Mouse (Mus musculus): ENCODE results near the gene Lgals9. TPM values are rescaled to one million over a fixed set of nuclear protein-coding genes. Genes with fewer than 3 reads are reported as not detected.

Gene Lgals9
- polyA plus RNA-seq, 1 experiment = 589 TPM

- Histone ChIP-seq H3K4me1 (replicated peaks; ENCODE audit: control insufficient read depth, insufficient read depth, low read length) (peaks cover 51% of the 10 kb centered on the region), H3K27ac (ENCODE audit: control insufficient read depth, insufficient read depth, low read length) (peak overlapping the region; percentile 40; the same call in 1 of the 2 replicates), H3K27me3 (ENCODE audit: control insufficient read depth, insufficient read depth, low read length) (no peaks in the 10 kb centered on the region), H3K4me3 (ENCODE audit: control insufficient read depth, insufficient read depth, low read length) (no peak overlapping the region), H3K36me3 (ENCODE audit: control insufficient read depth, insufficient read depth, low read length) (no peaks in the 10 kb centered on the region)
- no peak for TF ChIP-seq CTCF (IDR thresholded peaks at IDR 0.05; ENCODE audit: borderline replicate concordance, control insufficient read depth, extremely low read depth, insufficient read depth, low read length, poor library complexity)
- no peak for TF ChIP-seq POLR2A (IDR thresholded peaks at IDR 0.05; ENCODE audit: control insufficient read depth, extremely low read depth, insufficient read depth, low read length, poor library complexity)
- WGBS = 93% methylated on average over 12 of the region's 12 CpGs
- no peak for DNase-seq
These were observed 31.5 kb upstream of the Lgals9 start for GRCm38 (mm10) chr11:79016236-79016635.

GRCm38 (mm10) chr11:79015660-79016215 lies 31.0 kb upstream of the Lgals9 start:
- TF ChIP-seq CTCF (IDR thresholded peaks at IDR 0.05; ENCODE audit: borderline replicate concordance, control insufficient read depth, extremely low read depth, insufficient read depth, low read length, poor library complexity) (no peak), POLR2A (IDR thresholded peaks at IDR 0.05; ENCODE audit: control insufficient read depth, extremely low read depth, insufficient read depth, low read length, poor library complexity) (no peak)
- no peaks in the 10 kb centered on the region for H3K27me3 ChIP-seq (ENCODE audit: control insufficient read depth, insufficient read depth, low read length)
- H3K4me1 ChIP-seq (replicated peaks; ENCODE audit: control insufficient read depth, insufficient read depth, low read length) = peaks cover 47% of the 10 kb centered on the region
- peak overlapping the region; percentile 40; the same call in 1 of the 2 replicates for H3K27ac ChIP-seq (ENCODE audit: control insufficient read depth, insufficient read depth, low read length)
- 86% methylated on average over 24 of the region's 24 CpGs for WGBS
- no peak for DNase-seq
- H3K36me3 ChIP-seq (ENCODE audit: control insufficient read depth, insufficient read depth, low read length) = no peaks in the 10 kb centered on the region
- no peak overlapping the region for H3K4me3 ChIP-seq (ENCODE audit: control insufficient read depth, insufficient read depth, low read length)

DNA sequence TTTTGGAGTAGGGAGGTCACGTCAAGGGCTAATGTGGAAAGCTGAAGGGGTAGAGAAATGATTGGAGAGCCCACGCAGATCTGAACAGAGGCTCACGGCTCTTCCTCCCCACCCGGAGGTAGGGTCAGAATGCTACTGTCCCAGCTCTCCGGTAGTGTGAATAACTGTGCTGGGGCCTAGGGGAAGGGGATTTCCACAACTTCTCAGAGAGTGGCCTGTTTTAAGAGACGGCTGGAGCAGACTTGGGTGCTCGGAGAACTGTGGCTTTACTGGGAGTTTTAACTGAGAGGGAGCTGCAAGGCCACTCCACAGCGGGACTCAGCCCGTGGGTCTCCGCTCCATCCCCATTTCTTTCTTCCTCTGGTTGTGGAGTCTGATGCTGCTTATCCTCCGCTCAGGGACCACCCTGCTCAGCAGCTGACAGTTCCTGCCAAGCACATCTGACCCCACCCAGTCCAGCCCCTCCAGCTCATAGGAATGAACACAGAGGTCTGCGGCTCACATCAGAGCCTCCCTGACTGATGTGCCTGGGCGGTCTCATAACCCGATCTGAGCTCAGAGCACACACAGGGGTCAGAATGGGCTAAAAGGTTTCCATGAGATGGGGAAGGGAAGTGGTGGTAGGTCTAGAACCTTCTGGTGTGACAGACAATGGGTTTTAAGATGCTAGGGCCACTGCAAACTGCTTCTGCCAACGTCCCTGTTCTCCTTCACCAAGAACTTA lies 30.0 kb upstream of the Lgals9 start:
- 96% methylated on average over 15 of the region's 15 CpGs for WGBS
- no peak for DNase-seq
- H3K36me3 ChIP-seq (ENCODE audit: control insufficient read depth, insufficient read depth, low read length) = no peaks in the 10 kb centered on the region
- H3K27ac ChIP-seq (ENCODE audit: control insufficient read depth, insufficient read depth, low read length) = no peak overlapping the region
- no peak overlapping the region for H3K4me3 ChIP-seq (ENCODE audit: control insufficient read depth, insufficient read depth, low read length)
- peaks cover 44% of the 10 kb centered on the region for H3K4me1 ChIP-seq (replicated peaks; ENCODE audit: control insufficient read depth, insufficient read depth, low read length)
- H3K27me3 ChIP-seq (ENCODE audit: control insufficient read depth, insufficient read depth, low read length) = no peaks in the 10 kb centered on the region
- TF ChIP-seq POLR2A (IDR thresholded peaks at IDR 0.05; ENCODE audit: control insufficient read depth, extremely low read depth, insufficient read depth, low read length, poor library complexity) (no peak), CTCF (IDR thresholded peaks at IDR 0.05; ENCODE audit: borderline replicate concordance, control insufficient read depth, extremely low read depth, insufficient read depth, low read length, poor library complexity) (no peak)

DNA sequence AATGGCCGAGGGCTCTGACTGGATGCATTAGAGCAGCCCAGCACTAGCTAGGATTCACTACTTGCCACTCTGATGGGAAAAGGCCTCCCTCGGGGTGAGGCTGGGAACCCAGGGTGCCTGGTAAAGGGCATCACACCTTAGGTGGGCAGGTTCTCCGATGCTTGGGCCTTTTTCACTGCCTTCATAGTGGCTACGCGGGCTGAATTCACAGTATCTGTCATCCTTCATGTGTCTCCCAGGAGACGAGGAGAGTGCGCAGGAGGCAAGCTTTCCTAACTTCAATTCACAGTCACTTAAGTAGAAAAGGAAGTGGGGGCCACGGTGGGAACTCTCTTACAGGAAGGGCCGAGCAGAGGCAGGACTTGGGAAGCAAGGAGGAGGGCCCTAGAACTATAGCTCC lies 29.1 kb upstream of the Lgals9 start:
- no peaks in the 10 kb centered on the region for H3K36me3 ChIP-seq (ENCODE audit: control insufficient read depth, insufficient read depth, low read length)
- WGBS = 82% methylated on average over 9 of the region's 9 CpGs
- DNase-seq = no peak
- TF ChIP-seq POLR2A (IDR thresholded peaks at IDR 0.05; ENCODE audit: control insufficient read depth, extremely low read depth, insufficient read depth, low read length, poor library complexity) = no peak
- H3K27me3 ChIP-seq (ENCODE audit: control insufficient read depth, insufficient read depth, low read length) = no peaks in the 10 kb centered on the region
- no peak overlapping the region for H3K27ac ChIP-seq (ENCODE audit: control insufficient read depth, insufficient read depth, low read length)
- H3K4me1 ChIP-seq (replicated peaks; ENCODE audit: control insufficient read depth, insufficient read depth, low read length) = peaks cover 41% of the 10 kb centered on the region
- no peak overlapping the region for H3K4me3 ChIP-seq (ENCODE audit: control insufficient read depth, insufficient read depth, low read length)

DNA sequence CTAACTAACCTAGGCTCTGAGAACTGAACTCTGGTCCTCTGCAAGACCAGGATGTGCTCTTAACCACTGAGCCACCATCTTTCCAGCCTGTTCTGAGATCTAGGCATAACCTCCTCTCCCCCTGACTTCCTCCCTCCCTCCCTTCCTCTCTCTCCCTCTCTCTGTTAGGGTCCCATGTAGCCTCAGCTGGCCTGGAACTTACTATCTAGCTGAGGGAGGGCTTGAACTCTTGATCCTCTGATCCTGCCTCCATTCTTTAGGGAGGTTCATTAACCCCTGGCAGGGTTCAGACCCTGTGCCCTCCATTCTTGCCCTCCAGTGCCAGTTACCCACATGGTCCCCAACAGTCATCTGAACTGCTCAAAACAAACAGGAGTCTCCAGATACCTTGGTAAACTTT lies 28.3 kb upstream of the Lgals9 start:
- Histone ChIP-seq H3K36me3 (ENCODE audit: control insufficient read depth, insufficient read depth, low read length) (no peaks in the 10 kb centered on the region), H3K27me3 (ENCODE audit: control insufficient read depth, insufficient read depth, low read length) (no peaks in the 10 kb centered on the region), H3K4me3 (ENCODE audit: control insufficient read depth, insufficient read depth, low read length) (no peak overlapping the region), H3K4me1 (replicated peaks; ENCODE audit: control insufficient read depth, insufficient read depth, low read length) (peaks cover 48% of the 10 kb centered on the region), H3K27ac (ENCODE audit: control insufficient read depth, insufficient read depth, low read length) (no peak overlapping the region)
- TF ChIP-seq POLR2A (IDR thresholded peaks at IDR 0.05; ENCODE audit: control insufficient read depth, extremely low read depth, insufficient read depth, low read length, poor library complexity) = no peak
- no peak for TF ChIP-seq CTCF (IDR thresholded peaks at IDR 0.05; ENCODE audit: borderline replicate concordance, control insufficient read depth, extremely low read depth, insufficient read depth, low read length, poor library complexity)
- no peak for DNase-seq

- Histone ChIP-seq H3K27ac (ENCODE audit: control insufficient read depth, insufficient read depth, low read length) (no peak overlapping the region), H3K36me3 (ENCODE audit: control insufficient read depth, insufficient read depth, low read length) (no peaks in the 10 kb centered on the region), H3K4me3 (ENCODE audit: control insufficient read depth, insufficient read depth, low read length) (no peak overlapping the region), H3K4me1 (replicated peaks; ENCODE audit: control insufficient read depth, insufficient read depth, low read length) (peaks cover 50% of the 10 kb centered on the region), H3K27me3 (ENCODE audit: control insufficient read depth, insufficient read depth, low read length) (no peaks in the 10 kb centered on the region)
- WGBS = 94% methylated on average over 2 of the region's 2 CpGs
- no peak for TF ChIP-seq POLR2A (IDR thresholded peaks at IDR 0.05; ENCODE audit: control insufficient read depth, extremely low read depth, insufficient read depth, low read length, poor library complexity)
- no peak for TF ChIP-seq CTCF (IDR thresholded peaks at IDR 0.05; ENCODE audit: borderline replicate concordance, control insufficient read depth, extremely low read depth, insufficient read depth, low read length, poor library complexity)
- DNase-seq = no peak
These were observed 27.8 kb upstream of the Lgals9 start for GRCm38 (mm10) chr11:79012529-79012928.

Measured in thymus, adult 2 months (tissue).